Mouse (Mus musculus): Measurements from ENCODE around the gene Tgif1. TPM values are rescaled to one million over a fixed set of nuclear protein-coding genes. Genes with fewer than 3 reads are reported as not detected.
A peak's percentile ranks its signal among the peaks of the same experiment; 100 is the strongest.

Tgif1 gene
- polyA plus RNA-seq, 1 experiment from 2014 or later, result 19.6 TPM

DNA sequence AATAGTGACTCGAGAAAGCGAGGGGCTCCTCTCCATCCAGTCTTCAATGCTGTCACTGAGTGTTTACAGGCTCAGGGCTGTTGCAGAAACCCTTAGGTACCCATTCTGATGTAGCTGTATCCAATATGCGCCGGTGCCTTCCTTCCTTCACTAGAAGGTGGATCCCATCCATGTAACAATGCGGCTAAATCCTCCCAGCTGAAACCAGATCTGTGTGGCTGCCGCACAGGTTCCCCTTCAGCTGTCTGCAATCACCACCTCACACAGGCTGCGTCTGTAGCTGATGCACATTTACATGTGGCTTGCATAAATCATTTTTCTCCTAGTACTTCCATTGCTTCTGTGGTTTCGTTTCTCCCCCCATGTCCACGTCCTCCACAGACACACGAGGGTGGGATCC is 28.6 kb upstream of the Tgif1 start:
- WGBS, result 78% methylated on average over 10 of the region's 10 CpGs
- no peak overlapping the region for H3K27ac ChIP-seq
- no peaks in the 10 kb centered on the region for H3K36me3 ChIP-seq
- H3K27me3 ChIP-seq, result no peaks in the 10 kb centered on the region
- no peak for ATAC-seq (replicated peaks; ENCODE audit: insufficient number of reproducible peaks, insufficient read depth, low FRiP score, low read depth)
- no peak overlapping the region for H3K4me3 ChIP-seq
- H3K9me3 ChIP-seq (replicated peaks), result no peaks in the 10 kb centered on the region
- H3K9ac ChIP-seq, result no peak overlapping the region
- no peak overlapping the region for H3K4me2 ChIP-seq
- H3K4me1 ChIP-seq (replicated peaks), result no peaks in the 10 kb centered on the region

DNA sequence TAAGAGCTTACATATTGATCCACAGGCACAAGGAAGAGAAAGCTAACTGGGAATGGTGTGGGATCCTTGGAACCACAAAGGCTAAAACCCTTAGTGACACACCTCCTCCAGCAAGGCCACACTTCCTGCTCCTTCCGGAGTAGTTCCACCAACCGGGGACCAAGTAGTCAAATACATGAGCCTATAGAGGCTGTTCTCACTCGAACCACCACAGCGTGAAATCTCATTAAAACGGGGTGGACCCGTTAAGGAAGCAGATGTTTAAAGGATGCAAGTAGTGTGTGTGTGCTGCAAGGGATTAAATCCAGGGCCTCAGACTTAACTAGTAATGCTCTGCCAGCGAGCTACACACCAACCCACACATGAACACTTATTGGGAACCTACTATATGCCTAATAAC is 27.8 kb upstream of the Tgif1 start:
- no peaks in the 10 kb centered on the region for H3K27me3 ChIP-seq
- H3K4me3 ChIP-seq, result no peak overlapping the region
- H3K9ac ChIP-seq, result no peak overlapping the region
- no peaks in the 10 kb centered on the region for H3K36me3 ChIP-seq
- H3K27ac ChIP-seq, result no peak overlapping the region
- 57% methylated on average over 7 of the region's 7 CpGs for WGBS
- ATAC-seq (replicated peaks; ENCODE audit: insufficient number of reproducible peaks, insufficient read depth, low FRiP score, low read depth), result no peak
- H3K4me1 ChIP-seq (replicated peaks), result no peaks in the 10 kb centered on the region
- no peaks in the 10 kb centered on the region for H3K9me3 ChIP-seq (replicated peaks)
- H3K4me2 ChIP-seq, result no peak overlapping the region

DNA sequence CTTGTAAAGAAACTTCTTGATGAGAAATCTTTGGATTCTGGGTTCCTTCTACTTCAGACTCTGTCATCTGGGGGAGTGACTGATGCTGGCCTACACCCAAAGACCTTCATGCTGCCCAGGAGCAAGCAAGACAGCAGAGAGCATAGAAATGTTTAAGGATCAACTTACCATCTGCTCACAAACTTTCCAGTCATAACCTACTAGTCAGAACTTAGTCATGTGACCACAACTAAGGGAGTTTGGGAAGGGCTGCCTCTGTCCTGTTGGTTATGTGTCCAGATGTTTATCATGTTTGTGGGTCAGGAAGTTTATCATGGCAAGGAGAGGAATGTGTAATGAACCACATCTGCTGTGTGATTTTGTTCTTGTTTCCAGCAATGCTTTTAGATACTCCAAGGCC is 24.9 kb upstream of the Tgif1 start:
- Histone ChIP-seq H3K27me3 (no peaks in the 10 kb centered on the region), H3K4me2 (no peak overlapping the region), H3K9me3 (replicated peaks) (no peaks in the 10 kb centered on the region), H3K4me1 (replicated peaks) (no peaks in the 10 kb centered on the region), H3K27ac (no peak overlapping the region), H3K36me3 (no peaks in the 10 kb centered on the region), H3K4me3 (no peak overlapping the region), H3K9ac (no peak overlapping the region)
- ATAC-seq (replicated peaks; ENCODE audit: insufficient number of reproducible peaks, insufficient read depth, low FRiP score, low read depth), result no peak

DNA sequence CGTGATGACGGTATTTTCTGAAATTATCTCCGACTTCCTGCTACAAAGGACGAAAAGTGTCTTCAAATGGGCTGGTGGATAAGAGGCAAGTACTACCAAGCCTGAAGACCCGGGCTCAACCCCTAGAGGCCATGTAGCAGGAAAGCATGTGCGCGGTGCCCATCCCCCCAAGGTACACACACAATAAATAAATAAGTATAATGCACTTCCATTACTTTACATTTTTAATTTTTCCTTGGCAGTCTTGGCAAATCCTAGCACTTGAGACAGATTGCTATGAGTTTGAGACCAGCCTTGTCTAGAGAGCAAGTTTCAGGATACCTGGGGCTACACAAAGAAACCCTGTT is 20.4 kb upstream of the Tgif1 start:
- Histone ChIP-seq H3K9ac (no peak overlapping the region), H3K27me3 (no peaks in the 10 kb centered on the region), H3K4me1 (replicated peaks) (peaks cover 7% of the 10 kb centered on the region), H3K9me3 (replicated peaks) (no peaks in the 10 kb centered on the region), H3K4me3 (peak overlapping the region; percentile 26), H3K27ac (no peak overlapping the region), H3K4me2 (peak overlapping the region; percentile 53), H3K36me3 (no peaks in the 10 kb centered on the region)
- 46% methylated on average over 7 of the region's 7 CpGs for WGBS
- no peak for ATAC-seq (replicated peaks; ENCODE audit: insufficient number of reproducible peaks, insufficient read depth, low FRiP score, low read depth)

DNA sequence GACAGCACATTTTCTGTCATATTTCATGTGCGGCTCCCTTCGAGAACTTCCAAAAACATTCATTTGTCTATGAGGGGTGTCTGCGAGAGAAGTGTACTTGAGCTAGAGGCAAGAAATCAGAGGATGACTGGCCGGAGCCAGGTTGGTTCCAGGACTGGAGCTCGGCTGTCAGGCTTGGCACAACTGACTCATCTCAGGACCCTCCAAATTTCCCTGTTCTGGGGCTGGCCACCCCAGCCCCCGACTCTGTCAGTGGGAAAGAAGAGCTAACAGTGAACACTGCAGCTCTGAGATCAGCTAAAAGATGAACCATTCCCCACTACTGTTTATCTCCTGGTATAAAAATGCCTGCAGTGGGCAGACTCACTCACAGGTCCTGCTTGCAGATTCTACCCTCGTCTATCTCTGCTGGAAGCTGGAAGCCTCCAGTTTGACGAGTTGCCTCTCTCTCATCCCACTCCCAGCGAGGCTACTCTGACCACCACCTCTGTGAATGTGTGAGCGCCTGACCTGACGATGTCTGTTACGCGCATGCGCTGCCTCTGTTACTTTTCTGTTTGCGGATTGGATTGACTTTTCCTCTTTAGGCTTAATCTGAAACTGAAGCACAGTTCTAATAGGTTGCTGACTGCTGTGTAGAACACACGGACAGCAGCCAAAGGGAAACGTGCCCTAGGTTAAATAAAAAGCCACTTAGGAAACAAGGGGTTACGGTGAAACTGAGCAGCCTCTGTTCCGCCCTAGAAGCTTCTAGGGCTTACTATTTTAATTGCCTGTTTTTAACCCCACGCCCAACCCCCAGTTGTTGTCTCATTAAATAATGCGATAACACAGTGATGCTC is 19.8 kb upstream of the Tgif1 start:
- no peak overlapping the region for H3K9ac ChIP-seq
- ATAC-seq (replicated peaks; ENCODE audit: insufficient number of reproducible peaks, insufficient read depth, low FRiP score, low read depth), result no peak
- peaks cover 7% of the 10 kb centered on the region for H3K4me1 ChIP-seq (replicated peaks)

DNA sequence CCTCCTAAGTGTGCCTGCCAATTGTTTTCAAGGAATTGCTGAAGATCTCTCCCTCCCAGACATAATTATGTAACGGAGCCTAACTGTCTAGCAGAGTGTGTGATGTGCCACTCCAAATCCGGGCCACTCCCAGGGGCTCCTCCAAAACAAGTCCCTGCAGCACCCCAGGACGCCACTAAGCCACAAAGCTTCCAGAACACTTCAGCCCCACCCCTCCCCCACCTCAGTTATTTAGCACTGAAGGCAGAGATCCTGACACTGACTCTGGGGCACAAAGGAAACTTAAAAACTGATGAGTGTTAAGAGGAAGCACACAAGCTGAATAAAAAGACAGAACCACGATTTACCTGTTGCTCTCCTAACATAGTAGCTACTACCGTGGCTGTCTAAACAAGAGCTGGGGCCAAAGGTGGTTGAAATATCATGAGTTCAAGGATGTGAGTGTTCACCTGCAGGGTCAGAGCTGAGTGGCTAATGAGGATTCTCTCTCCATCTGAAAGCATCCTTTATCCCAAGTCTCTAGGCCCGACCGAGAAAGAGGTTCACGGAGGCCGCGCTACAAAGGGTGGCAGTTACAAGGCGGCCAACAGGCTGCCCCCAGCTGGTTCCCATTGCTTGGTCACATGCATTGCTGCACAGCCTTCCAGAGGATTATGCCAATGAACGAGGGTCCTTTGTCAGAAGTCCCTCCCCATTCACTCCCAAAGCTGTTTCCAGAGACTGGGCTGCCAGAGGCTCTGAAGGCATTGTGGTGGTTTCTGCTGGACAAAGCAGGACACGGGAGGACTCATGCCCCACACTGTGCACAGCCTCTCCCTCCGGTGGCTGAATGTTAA is 19.0 kb upstream of the Tgif1 start:
- H3K4me3 ChIP-seq, result no peak overlapping the region
- H3K27ac ChIP-seq, result no peak overlapping the region
- H3K4me2 ChIP-seq, result peak overlapping the region; percentile 53
- H3K27me3 ChIP-seq, result no peaks in the 10 kb centered on the region
- H3K4me1 ChIP-seq (replicated peaks), result peaks cover 7% of the 10 kb centered on the region
- WGBS, result 31% methylated on average over 14 of the region's 14 CpGs
- no peak overlapping the region for H3K9ac ChIP-seq
- H3K36me3 ChIP-seq, result no peaks in the 10 kb centered on the region
- ATAC-seq (replicated peaks; ENCODE audit: insufficient number of reproducible peaks, insufficient read depth, low FRiP score, low read depth), result no peak
- H3K9me3 ChIP-seq (replicated peaks), result no peaks in the 10 kb centered on the region

More for the DNA sequence above, 19.8 kb upstream of the Tgif1 start:
- Histone ChIP-seq H3K27ac (no peak overlapping the region), H3K4me3 (peak overlapping the region; percentile 26), H3K9me3 (replicated peaks) (no peaks in the 10 kb centered on the region), H3K27me3 (no peaks in the 10 kb centered on the region), H3K36me3 (no peaks in the 10 kb centered on the region), H3K4me2 (peak overlapping the region; percentile 53)
- WGBS, result 30% methylated on average over 21 of the region's 21 CpGs

DNA sequence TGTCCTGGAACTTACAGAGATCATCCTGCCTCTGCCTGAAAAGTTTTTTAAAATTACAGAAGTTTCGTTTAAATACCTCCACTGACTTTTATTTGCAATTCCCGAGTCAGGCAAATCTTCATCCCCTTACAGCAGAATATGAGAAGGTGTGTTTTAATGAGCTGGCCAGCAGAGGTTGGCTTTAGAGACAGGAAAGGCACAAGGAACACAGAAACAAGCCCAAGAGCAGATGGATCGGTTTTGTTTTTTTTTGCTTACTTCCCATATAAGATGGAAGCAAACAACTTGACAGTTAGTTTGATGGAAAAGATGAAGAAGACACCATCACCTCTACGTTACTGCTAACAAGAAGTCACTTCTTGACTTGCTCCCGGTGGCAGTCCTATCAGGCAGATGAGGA is 18.3 kb upstream of the Tgif1 start:
- ATAC-seq (replicated peaks; ENCODE audit: insufficient number of reproducible peaks, insufficient read depth, low FRiP score, low read depth), result no peak
- Histone ChIP-seq H3K27me3 (no peaks in the 10 kb centered on the region), H3K4me1 (replicated peaks) (peaks cover 7% of the 10 kb centered on the region), H3K9ac (no peak overlapping the region), H3K36me3 (no peaks in the 10 kb centered on the region), H3K4me2 (no peak overlapping the region), H3K4me3 (no peak overlapping the region), H3K9me3 (replicated peaks) (no peaks in the 10 kb centered on the region), H3K27ac (no peak overlapping the region)
- 62% methylated on average over 5 of the region's 5 CpGs for WGBS

DNA sequence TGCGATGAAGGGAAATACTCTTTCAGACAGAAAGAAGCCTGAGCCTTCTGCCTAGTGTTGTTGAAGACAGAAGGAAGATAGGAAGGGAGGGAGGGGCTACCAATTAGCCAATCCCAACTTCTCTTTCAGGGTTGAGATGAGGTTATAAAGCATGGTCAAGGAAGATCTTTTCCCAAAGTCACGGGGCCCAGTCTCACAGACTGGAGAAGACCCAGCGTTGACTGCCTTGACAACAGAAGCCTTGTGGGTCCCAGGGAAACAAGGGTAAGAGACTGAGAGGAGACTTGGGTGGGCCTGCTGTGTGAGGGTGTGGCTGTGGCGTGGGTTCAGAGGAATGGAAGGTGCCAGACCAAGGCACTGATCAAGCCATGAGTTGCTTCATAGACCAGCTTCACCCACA is 17.2 kb upstream of the Tgif1 start:
- 82% methylated on average over 4 of the region's 4 CpGs for WGBS
- no peak overlapping the region for H3K27ac ChIP-seq
- H3K4me1 ChIP-seq (replicated peaks), result peaks cover 7% of the 10 kb centered on the region
- ATAC-seq (replicated peaks; ENCODE audit: insufficient number of reproducible peaks, insufficient read depth, low FRiP score, low read depth), result no peak
- no peak overlapping the region for H3K4me2 ChIP-seq
- H3K36me3 ChIP-seq, result no peaks in the 10 kb centered on the region
- H3K9ac ChIP-seq, result no peak overlapping the region
- no peaks in the 10 kb centered on the region for H3K27me3 ChIP-seq
- no peaks in the 10 kb centered on the region for H3K9me3 ChIP-seq (replicated peaks)
- H3K4me3 ChIP-seq, result no peak overlapping the region

DNA sequence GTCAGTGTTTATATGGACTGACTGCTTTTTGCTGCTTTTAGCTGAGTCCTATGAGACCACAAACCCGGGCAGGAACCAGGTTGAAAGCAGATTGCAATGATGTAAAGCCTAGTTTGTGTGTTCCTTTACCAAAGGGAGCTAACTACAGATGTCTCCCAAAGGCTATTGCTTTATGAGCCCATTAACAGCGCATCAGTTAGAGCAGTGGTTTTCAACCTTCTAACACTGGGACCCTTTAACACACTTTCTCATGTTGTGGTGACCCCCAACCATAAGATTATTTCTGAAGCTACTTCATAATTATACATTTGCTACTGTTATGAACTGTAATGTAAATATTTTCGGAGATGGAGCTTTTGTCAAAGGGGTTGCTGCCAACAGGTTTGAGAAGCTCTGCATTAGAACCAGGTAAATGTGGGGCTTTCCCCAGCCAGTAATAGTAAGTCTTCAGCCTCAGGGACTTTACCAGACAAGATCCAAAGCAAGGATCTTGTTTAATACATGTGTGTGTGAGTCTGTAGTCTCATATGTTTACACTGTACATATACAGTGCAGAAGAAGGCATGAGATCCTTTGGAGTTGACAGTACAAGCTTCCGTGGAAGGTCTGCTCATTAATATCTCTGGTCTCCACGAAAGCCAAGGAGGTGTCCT is 15.4 kb upstream of the Tgif1 start:
- Histone ChIP-seq H3K4me2 (no peak overlapping the region), H3K9ac (no peak overlapping the region), H3K4me1 (replicated peaks) (peaks cover 7% of the 10 kb centered on the region), H3K36me3 (no peaks in the 10 kb centered on the region), H3K27me3 (no peaks in the 10 kb centered on the region), H3K4me3 (no peak overlapping the region), H3K9me3 (replicated peaks) (no peaks in the 10 kb centered on the region), H3K27ac (no peak overlapping the region)
- ATAC-seq (replicated peaks; ENCODE audit: insufficient number of reproducible peaks, insufficient read depth, low FRiP score, low read depth), result no peak
- WGBS, result 72% methylated on average over 5 of the region's 5 CpGs

DNA sequence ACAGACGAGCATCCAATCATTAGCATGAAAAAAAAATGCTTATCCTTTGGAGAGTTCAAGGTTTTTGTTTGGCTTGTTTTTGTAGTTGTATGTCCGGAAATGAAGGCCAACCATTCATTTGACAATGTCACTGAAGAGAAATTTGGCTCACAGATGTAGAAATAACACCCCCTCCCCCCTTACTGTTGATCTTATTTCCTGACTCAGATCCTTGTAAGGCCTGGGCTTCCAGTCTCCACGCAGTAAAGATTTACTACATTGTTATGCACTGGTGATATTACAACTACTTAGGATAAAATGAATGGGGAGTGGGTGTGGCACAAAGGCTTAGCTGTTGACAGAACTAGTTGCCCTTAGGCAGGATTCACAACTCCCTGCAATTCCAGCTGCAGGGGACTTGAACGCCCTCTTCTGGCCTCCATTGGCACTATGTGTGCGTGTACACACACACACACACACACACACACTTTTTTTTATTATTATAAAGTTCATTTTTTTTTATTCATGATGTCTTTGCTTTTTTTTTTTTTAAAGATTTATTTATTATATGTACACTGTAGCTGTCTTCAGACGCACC is 13.3 kb upstream of the Tgif1 start:
- WGBS, result 83% methylated on average over 6 of the region's 6 CpGs
- no peak overlapping the region for H3K4me2 ChIP-seq
- H3K4me1 ChIP-seq (replicated peaks), result no peaks in the 10 kb centered on the region
- no peak for ATAC-seq (replicated peaks; ENCODE audit: insufficient number of reproducible peaks, insufficient read depth, low FRiP score, low read depth)
- H3K27ac ChIP-seq, result no peak overlapping the region
- no peaks in the 10 kb centered on the region for H3K9me3 ChIP-seq (replicated peaks)
- H3K27me3 ChIP-seq, result no peaks in the 10 kb centered on the region
- H3K36me3 ChIP-seq, result no peaks in the 10 kb centered on the region
- H3K4me3 ChIP-seq, result no peak overlapping the region
- H3K9ac ChIP-seq, result no peak overlapping the region

DNA sequence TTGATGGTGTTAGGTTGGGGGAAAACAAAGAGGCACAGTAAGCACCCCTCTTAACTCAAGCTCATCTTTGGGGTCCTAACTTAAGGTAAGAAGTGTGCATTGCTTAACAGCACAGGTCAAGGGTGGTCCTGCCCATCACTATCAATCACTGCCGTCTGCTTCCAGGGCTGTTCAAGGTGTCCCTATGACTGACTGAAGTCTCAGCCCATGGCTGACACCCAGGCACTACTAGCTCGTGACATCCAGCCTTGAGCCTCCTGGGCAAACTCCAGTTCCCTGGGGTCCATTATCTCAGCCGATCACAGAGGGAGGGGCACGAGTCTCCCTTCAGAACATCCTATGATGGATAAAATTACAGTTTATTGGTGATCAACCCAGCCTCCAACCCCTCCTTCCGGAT is 12.7 kb upstream of the Tgif1 start:
- no peak overlapping the region for H3K4me3 ChIP-seq
- WGBS, result 79% methylated on average over 5 of the region's 5 CpGs

More for the DNA sequence above, 12.7 kb upstream of the Tgif1 start:
- ATAC-seq (replicated peaks; ENCODE audit: insufficient number of reproducible peaks, insufficient read depth, low FRiP score, low read depth), result no peak
- no peaks in the 10 kb centered on the region for H3K4me1 ChIP-seq (replicated peaks)
- no peaks in the 10 kb centered on the region for H3K36me3 ChIP-seq
- H3K9ac ChIP-seq, result no peak overlapping the region
- H3K9me3 ChIP-seq (replicated peaks), result no peaks in the 10 kb centered on the region
- no peaks in the 10 kb centered on the region for H3K27me3 ChIP-seq
- H3K4me2 ChIP-seq, result no peak overlapping the region
- H3K27ac ChIP-seq, result no peak overlapping the region

Measured in heart, embryonic 15.5 days (tissue).